Mouse (Mus musculus) G1E (cell line): ENCODE measurements around the gene Nos1ap. TPM values are rescaled to one million over a fixed set of nuclear protein-coding genes. Genes with fewer than 3 reads are reported as not detected.

Source experiments
- ATAC-seq: 2 replicates; pipeline ENCODE4 v1.8.0; 2016; ENCODE audit warnings: mild to moderate bottlenecking; ENCODE audit not compliant: insufficient number of reproducible peaks, poor library complexity, low FRiP score, severe bottlenecking; ENCODE audit errors: extremely low read depth
- DNase-seq: peaks from one replicate; pipeline ENCODE4 v3.0.0; 2012; ENCODE audit warnings: low spot score
- H3K27me3 ChIP-seq: 2 replicates; pipeline ENCODE4 v1.6.1; 2012; ENCODE audit warnings: mild to moderate bottlenecking, low read length, inconsistent platforms; ENCODE audit not compliant: insufficient read depth
- H3K36me3 ChIP-seq: replicated peaks from 2 replicates; pipeline ENCODE3; 2012; ENCODE audit warnings: mild to moderate bottlenecking, inconsistent platforms
- H3K4me1 ChIP-seq: 2 replicates; pipeline ENCODE4 v1.6.1; 2012; ENCODE audit warnings: low read depth, low read length, inconsistent platforms, mixed read lengths; ENCODE audit not compliant: insufficient read depth
- H3K4me3 ChIP-seq: 2 replicates; pipeline ENCODE4 v1.5.1; 2012; ENCODE audit warnings: low read depth, mild to moderate bottlenecking, inconsistent platforms, low read length, moderate library complexity, mixed read lengths
- H3K9me3 ChIP-seq: replicated peaks from 2 replicates; pipeline ENCODE4 v1.6.1; 2012; ENCODE audit warnings: inconsistent platforms
- CTCF ChIP-seq: IDR thresholded peaks from 2 replicates; pipeline ENCODE4 v1.5.1; 2012; ENCODE audit warnings: low read depth, low read length, inconsistent platforms, mixed read lengths
- GATA1 ChIP-seq: IDR thresholded peaks from 2 replicates; pipeline ENCODE4 v1.6.1; 2012; ENCODE audit warnings: borderline replicate concordance, low read length, inconsistent platforms, mixed read lengths
- GATA2 ChIP-seq: IDR thresholded peaks from 2 replicates; pipeline ENCODE4 v1.6.1; 2012; ENCODE audit warnings: low read depth, low read length, inconsistent platforms, borderline replicate concordance
- POLR2AphosphoS5 ChIP-seq: IDR thresholded peaks from 2 replicates; pipeline ENCODE4 v1.6.1; 2012; ENCODE audit warnings: low read depth, low read length, inconsistent platforms; ENCODE audit not compliant: insufficient replicate concordance
- TAL1 ChIP-seq: conservative IDR thresholded peaks from 2 replicates; pipeline ENCODE4 v1.6.1; 2012; ENCODE audit warnings: low read depth, low read length, inconsistent platforms, mixed read lengths
- polyA plus RNA-seq: library from polyadenylated mRNA; stranded (reverse); fragments of >175 nt; gene quantifications from 2 replicates; pipeline ENCODE4 v1.2.3, GENCODE M21; 2012
- total RNA-seq, 2 experiments: library from RNA; stranded (forward) in 1 of 2; stranded (reverse) in 1 of 2; fragments of 200-1000 nt in 1 of 2; fragments of >200 nt in 1 of 2; fragmentation: Nextera tagmentation in 1 of 2; gene quantifications; 2 replicates each; pipeline ENCODE4 v1.2.3; 2014 to 2017

Nos1ap gene
- total and polyA plus RNA-seq, 3 experiments: 1.6 to 18.2 (median 6.1) TPM

GRCm38 (mm10) chr1:170455387-170455786 is 134.3 kb downstream of the Nos1ap start:
- DNase-seq (no peak), ATAC-seq (no peak)
- no peak overlapping the region for H3K4me3 ChIP-seq
- no peak for TF ChIP-seq GATA1
- no peak for TF ChIP-seq POLR2AphosphoS5
- no peak for TF ChIP-seq CTCF
- no peak for TF ChIP-seq GATA2
- no peak for TF ChIP-seq TAL1
- H3K36me3 ChIP-seq: no peaks in the 10 kb centered on the region
- H3K9me3 ChIP-seq: no peaks in the 10 kb centered on the region
- H3K4me1 ChIP-seq: no peaks in the 10 kb centered on the region
- H3K27me3 ChIP-seq: peaks cover 10% of the 10 kb centered on the region

- TF ChIP-seq GATA2: no peak
- TF ChIP-seq GATA1: no peak
- no peak for TF ChIP-seq POLR2AphosphoS5
- TF ChIP-seq TAL1: no peak
- no peak for TF ChIP-seq CTCF
- DNase-seq (no peak), ATAC-seq (no peak)
- no peaks in the 10 kb centered on the region for H3K9me3 ChIP-seq
- no peak overlapping the region for H3K4me3 ChIP-seq
- H3K4me1 ChIP-seq: no peaks in the 10 kb centered on the region; the same call in 1 of the 2 replicates
- no peaks in the 10 kb centered on the region for H3K36me3 ChIP-seq
- H3K27me3 ChIP-seq: peaks cover 17% of the 10 kb centered on the region
Observed at GRCm38 (mm10) chr1:170453455-170453854, 136.2 kb downstream of the Nos1ap start.

- Histone ChIP-seq H3K4me3 (no peak overlapping the region), H3K27me3 (peaks cover 22% of the 10 kb centered on the region), H3K4me1 (no peaks in the 10 kb centered on the region; the same call in 1 of the 2 replicates), H3K36me3 (no peaks in the 10 kb centered on the region), H3K9me3 (no peaks in the 10 kb centered on the region)
- DNase-seq (no peak), ATAC-seq (no peak)
- TF ChIP-seq TAL1 (no peak), CTCF (no peak), GATA2 (no peak), POLR2AphosphoS5 (no peak), GATA1 (no peak)
Observed at GRCm38 (mm10) chr1:170448244-170448643, 141.4 kb downstream of the Nos1ap start.

- Histone ChIP-seq H3K4me3 (no peak overlapping the region), H3K9me3 (no peaks in the 10 kb centered on the region), H3K4me1 (no peaks in the 10 kb centered on the region; the same call in 1 of the 2 replicates), H3K36me3 (no peaks in the 10 kb centered on the region), H3K27me3 (peaks cover 21% of the 10 kb centered on the region)
- no peak for TF ChIP-seq CTCF
- no peak for TF ChIP-seq POLR2AphosphoS5
- no peak for TF ChIP-seq GATA2
- no peak for TF ChIP-seq GATA1
- TF ChIP-seq TAL1: no peak
- ATAC-seq (no peak), DNase-seq (no peak)
Observed at GRCm38 (mm10) chr1:170445458-170445857, 144.2 kb downstream of the Nos1ap start.

- no peak for ATAC-seq
- H3K4me1 ChIP-seq: no peaks in the 10 kb centered on the region
- no peak overlapping the region for H3K4me3 ChIP-seq
- peaks cover 5% of the 10 kb centered on the region for H3K27me3 ChIP-seq
- no peaks in the 10 kb centered on the region for H3K9me3 ChIP-seq
- TF ChIP-seq CTCF (no peak), GATA1 (no peak), GATA2 (no peak), POLR2AphosphoS5 (no peak), TAL1 (no peak)
- no peak for DNase-seq
- H3K36me3 ChIP-seq: no peaks in the 10 kb centered on the region
Observed at GRCm38 (mm10) chr1:170440367-170440766, 149.3 kb downstream of the Nos1ap start.

GRCm38 (mm10) chr1:170438471-170439151 is 151.1 kb downstream of the Nos1ap start:
- ATAC-seq (no peak), DNase-seq (no peak)
- Histone ChIP-seq H3K4me1 (no peaks in the 10 kb centered on the region), H3K9me3 (no peaks in the 10 kb centered on the region), H3K27me3 (peaks cover 5% of the 10 kb centered on the region), H3K36me3 (no peaks in the 10 kb centered on the region), H3K4me3 (no peak overlapping the region)
- TF ChIP-seq CTCF (no peak), TAL1 (no peak), GATA2 (no peak), GATA1 (no peak), POLR2AphosphoS5 (no peak)
